Mouse (Mus musculus) intestine, postnatal 0 days (tissue): Measurements from ENCODE around the gene Tulp2. TPM values are rescaled to one million over a fixed set of nuclear protein-coding genes. Genes with fewer than 3 reads are reported as not detected.
A peak's percentile ranks its signal among the peaks of the same experiment; 100 is the strongest.
"Not testable (repeated sequence)": the region's sequence is repeated elsewhere in the genome, so short reads cannot be mapped to it uniquely, and the experiment has no call there.

ENCODE experiments used
- ATAC-seq: fragments of 200-750 bp; cut with Nextera tagmentation; 2 replicates; pipeline ENCODE4 v1.8.0; 2017; ENCODE audit warnings: mild to moderate bottlenecking, moderate TSS enrichment, moderate library complexity
- H3K27ac ChIP-seq: fragments of 300-500 bp; sonication (generic); 2 replicates; pipeline ENCODE4 v1.5.1; 2014; ENCODE audit warnings: mild to moderate bottlenecking, low read depth, low read length, moderate library complexity
- H3K27me3 ChIP-seq: fragments of 300-500 bp; sonication (generic); replicated peaks from 2 replicates; pipeline ENCODE4 v1.6.1; 2014; ENCODE audit warnings: low read length, mixed read lengths; ENCODE audit not compliant: control insufficient read depth, insufficient read depth
- H3K36me3 ChIP-seq: fragments of 300-500 bp; sonication (generic); 2 replicates; pipeline ENCODE4 v1.6.1; 2014; ENCODE audit warnings: mild to moderate bottlenecking, moderate library complexity; ENCODE audit not compliant: control insufficient read depth, insufficient read depth
- H3K4me1 ChIP-seq: fragments of 300-500 bp; sonication (generic); replicated peaks from 2 replicates; pipeline ENCODE4 v1.6.1; 2014; ENCODE audit warnings: antibody characterized with exemption, low read length, mixed read lengths; ENCODE audit not compliant: control insufficient read depth, insufficient read depth
- H3K4me2 ChIP-seq: fragments of 300-500 bp; sonication (generic); replicated peaks from 2 replicates; pipeline ENCODE4 v1.6.1; 2014; ENCODE audit warnings: low read depth, mild to moderate bottlenecking, moderate library complexity
- H3K4me3 ChIP-seq: fragments of 300-500 bp; sonication (generic); 2 replicates; pipeline ENCODE4 v1.5.1; 2014; ENCODE audit warnings: low read depth, low read length
- H3K9ac ChIP-seq: fragments of 300-500 bp; sonication (generic); 2 replicates; pipeline ENCODE4 v1.6.1; 2014; ENCODE audit warnings: mild to moderate bottlenecking, low read depth, low read length
- H3K9me3 ChIP-seq: fragments of 300-500 bp; sonication (generic); 2 replicates; pipeline ENCODE4 v1.6.1; 2016; ENCODE audit warnings: mixed run types; ENCODE audit not compliant: control insufficient read depth
- CTCF ChIP-seq: sonication (generic); IDR thresholded peaks from 2 replicates; pipeline ENCODE4 v1.5.1; 2016; ENCODE audit warnings: low read depth, mild to moderate bottlenecking, control low read depth, antibody characterized with exemption, moderate library complexity
- WGBS: fragments of 180-500 bp; shearing (Covaris S2); extraction: QIAGEN DNeasy Blood & Tissue Kit; methylation state at CpG from one replicate; pipeline ENCODE4 v1.1.7; 2014; 5-methylcytosine and 5-hydroxymethylcytosine counted together
- polyA plus RNA-seq: library from polyadenylated mRNA; unstranded; fragments of >200 nt; fragmentation: Nextera tagmentation; extraction: Ambion mirVana; gene quantifications from 2 replicates; pipeline ENCODE4 v1.2.1, GENCODE M21; 2015

The Tulp2 gene
- polyA plus RNA-seq, 1 experiment from 2014 or later = 0.78 TPM

DNA sequence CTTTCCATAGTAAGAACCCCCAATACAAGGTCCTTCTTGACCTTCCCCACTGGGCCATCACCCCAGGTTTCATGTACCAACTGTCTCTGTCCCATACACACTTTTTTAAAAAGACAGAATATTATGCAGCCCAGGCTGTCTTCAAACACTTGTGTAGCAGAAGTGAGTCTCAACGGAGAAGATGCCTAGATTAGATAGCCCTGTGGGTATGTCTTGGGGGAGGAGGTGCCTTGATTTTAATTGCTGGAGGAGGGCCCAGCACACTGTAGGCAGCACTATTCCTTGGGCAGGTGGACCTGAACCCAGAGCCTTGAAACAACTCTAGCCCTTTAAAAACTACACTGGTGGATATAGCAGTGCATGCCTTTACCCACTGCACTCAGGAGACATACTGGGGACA lies 489 bp downstream of the Tulp2 start:
- Histone ChIP-seq H3K4me3 (no peak overlapping the region), H3K4me2 (no peak overlapping the region), H3K27ac (no peak overlapping the region), H3K27me3 (no peaks in the 10 kb centered on the region), H3K4me1 (no peaks in the 10 kb centered on the region), H3K9me3 (no peaks in the 10 kb centered on the region), H3K36me3 (no peaks in the 10 kb centered on the region), H3K9ac (no peak overlapping the region)
- 54% methylated on average over 1 of the region's 1 CpGs for WGBS
- TF ChIP-seq CTCF = no peak
- ATAC-seq = no peak

DNA sequence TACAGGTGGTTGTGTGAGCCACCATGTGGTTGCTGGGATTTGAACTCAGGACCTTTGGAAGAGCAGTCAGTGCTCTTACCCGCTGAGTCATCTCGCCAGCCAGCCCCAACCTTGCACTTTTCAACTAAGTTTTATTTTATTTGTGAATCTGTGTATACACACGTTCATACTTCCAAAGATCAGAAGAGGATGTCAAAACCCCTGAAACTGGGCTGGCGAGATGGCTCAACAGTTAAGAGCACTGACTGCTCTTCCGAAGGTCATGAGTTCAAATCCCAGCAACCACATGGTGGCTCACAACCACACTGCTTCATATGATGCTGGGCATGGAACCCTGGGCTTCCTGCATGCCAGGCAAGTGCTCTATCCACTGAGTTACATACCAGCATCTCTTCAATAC lies 3.3 kb downstream of the Tulp2 start:
- not testable (repeated sequence) for H3K9me3 ChIP-seq, ATAC-seq, H3K4me1 ChIP-seq, H3K36me3 ChIP-seq, H3K27ac ChIP-seq, H3K27me3 ChIP-seq, H3K9ac ChIP-seq, H3K4me2 ChIP-seq, H3K4me3 ChIP-seq
- 93% methylated on average over 5 of the region's 5 CpGs for WGBS

DNA sequence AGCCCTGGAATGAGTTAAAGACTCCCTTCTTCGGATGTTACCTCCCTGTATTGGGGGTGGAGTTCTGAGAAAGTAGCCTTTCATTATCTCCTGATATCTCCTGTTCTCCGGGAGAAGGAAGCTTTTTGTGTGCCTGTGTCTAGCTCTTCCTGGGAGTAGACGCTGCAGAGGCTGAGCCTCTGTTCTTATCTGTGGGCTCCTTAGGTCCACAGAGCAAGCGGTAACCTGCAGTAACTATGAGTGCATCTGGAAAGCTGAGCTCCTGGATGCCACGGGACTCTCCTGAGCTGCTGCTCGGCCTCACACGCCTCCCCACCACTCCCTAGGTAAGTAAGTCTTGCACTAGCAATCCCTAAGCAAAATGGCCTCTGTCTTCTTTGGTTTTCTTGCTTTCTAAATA lies 4.5 kb downstream of the Tulp2 start:
- Histone ChIP-seq H3K4me1 (no peaks in the 10 kb centered on the region), H3K4me2 (no peak overlapping the region), H3K9me3 (no peaks in the 10 kb centered on the region), H3K36me3 (no peaks in the 10 kb centered on the region), H3K27me3 (no peaks in the 10 kb centered on the region), H3K9ac (no peak overlapping the region), H3K27ac (no peak overlapping the region), H3K4me3 (no peak overlapping the region)
- no peak for ATAC-seq
- no peak for TF ChIP-seq CTCF
- 45% methylated on average over 7 of the region's 7 CpGs for WGBS

DNA sequence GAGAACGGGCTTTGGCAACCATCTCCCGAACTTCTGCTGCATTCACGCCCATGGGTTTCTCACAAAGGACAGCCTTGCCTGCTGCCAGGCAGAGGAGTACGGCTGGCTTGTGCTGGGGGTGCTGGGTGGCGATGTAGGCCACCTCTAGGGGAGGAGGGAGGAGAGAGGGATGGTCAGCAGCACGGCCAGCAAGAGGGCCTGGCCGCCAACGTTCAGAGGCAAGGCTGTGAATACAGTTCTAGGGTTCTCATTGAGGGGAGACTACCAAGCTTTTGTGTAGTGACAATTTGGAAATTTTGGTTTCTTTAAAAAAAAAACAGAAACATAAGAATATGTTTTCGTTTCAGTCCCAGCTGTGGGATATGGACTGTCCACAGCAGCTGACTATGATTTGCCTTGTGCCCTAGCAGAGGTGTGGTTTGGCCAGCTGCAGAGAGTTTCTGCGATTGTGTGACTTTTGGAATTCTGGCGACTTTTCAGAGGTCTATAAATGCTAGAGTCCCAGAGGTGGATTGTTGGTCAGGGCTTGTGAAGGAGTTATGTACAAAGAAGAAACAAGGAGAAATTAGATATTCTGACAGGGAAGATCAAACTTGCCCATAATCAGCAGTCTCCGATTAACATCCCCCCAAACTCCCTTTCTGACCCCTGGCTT lies 5.2 kb downstream of the Tulp2 start, which contains the start of gene Gm45808:
Gene Gm45808, minus strand, starts transcription at position 51 of the 655 bp plus-strand sequence.
- H3K9ac ChIP-seq = no peak within 1 kb of the TSS
- TF ChIP-seq CTCF = no peak
- no peaks in the 10 kb centered on the region for H3K36me3 ChIP-seq
- no peaks in the 10 kb centered on the region for H3K27me3 ChIP-seq
- H3K27ac ChIP-seq = no peak within 1 kb of the TSS
- H3K4me3 ChIP-seq = no peak within 1 kb of the TSS
- H3K4me2 ChIP-seq = no peak within 1 kb of the TSS
- no peaks in the 10 kb centered on the region for H3K4me1 ChIP-seq
- H3K9me3 ChIP-seq = no peaks in the 10 kb centered on the region
- ATAC-seq = no peak
- WGBS = 79% methylated on average over 12 of the region's 12 CpGs

DNA sequence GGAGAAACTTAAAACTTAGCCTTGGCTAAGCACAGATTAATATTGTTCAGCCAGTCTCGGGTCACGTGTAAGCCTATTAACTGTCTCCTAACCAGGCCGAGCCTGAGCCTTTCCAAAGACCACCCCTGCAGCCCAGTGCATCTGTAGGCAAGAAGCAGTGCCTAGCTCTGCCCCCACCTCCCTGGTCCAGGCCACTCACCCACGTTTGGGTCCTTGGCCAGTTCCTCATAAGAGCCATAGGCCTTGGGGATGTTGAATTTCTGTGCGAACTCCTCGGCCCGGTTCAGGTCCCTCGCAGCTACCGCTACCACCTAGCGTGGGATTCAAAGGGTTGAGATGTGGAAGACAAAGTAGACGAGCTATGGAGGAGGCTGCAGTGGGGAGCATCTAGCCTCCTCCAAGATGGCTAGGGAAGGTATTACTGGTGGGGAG lies 6.2 kb downstream of the Tulp2 start:
- 0 out of 2 replicates have a peak, but pooled peaks have one; percentile 4 for ATAC-seq
- Histone ChIP-seq H3K4me2 (peak overlapping the region; percentile 71), H3K27ac (no peak overlapping the region), H3K27me3 (no peaks in the 10 kb centered on the region), H3K9ac (no peak overlapping the region), H3K4me1 (no peaks in the 10 kb centered on the region), H3K9me3 (no peaks in the 10 kb centered on the region), H3K36me3 (peaks cover 6% of the 10 kb centered on the region; the same call in 1 of the 2 replicates), H3K4me3 (peak overlapping the region; percentile 39; the same call in 1 of the 2 replicates)
- no peak for TF ChIP-seq CTCF
- 69% methylated on average over 11 of the region's 11 CpGs for WGBS

DNA sequence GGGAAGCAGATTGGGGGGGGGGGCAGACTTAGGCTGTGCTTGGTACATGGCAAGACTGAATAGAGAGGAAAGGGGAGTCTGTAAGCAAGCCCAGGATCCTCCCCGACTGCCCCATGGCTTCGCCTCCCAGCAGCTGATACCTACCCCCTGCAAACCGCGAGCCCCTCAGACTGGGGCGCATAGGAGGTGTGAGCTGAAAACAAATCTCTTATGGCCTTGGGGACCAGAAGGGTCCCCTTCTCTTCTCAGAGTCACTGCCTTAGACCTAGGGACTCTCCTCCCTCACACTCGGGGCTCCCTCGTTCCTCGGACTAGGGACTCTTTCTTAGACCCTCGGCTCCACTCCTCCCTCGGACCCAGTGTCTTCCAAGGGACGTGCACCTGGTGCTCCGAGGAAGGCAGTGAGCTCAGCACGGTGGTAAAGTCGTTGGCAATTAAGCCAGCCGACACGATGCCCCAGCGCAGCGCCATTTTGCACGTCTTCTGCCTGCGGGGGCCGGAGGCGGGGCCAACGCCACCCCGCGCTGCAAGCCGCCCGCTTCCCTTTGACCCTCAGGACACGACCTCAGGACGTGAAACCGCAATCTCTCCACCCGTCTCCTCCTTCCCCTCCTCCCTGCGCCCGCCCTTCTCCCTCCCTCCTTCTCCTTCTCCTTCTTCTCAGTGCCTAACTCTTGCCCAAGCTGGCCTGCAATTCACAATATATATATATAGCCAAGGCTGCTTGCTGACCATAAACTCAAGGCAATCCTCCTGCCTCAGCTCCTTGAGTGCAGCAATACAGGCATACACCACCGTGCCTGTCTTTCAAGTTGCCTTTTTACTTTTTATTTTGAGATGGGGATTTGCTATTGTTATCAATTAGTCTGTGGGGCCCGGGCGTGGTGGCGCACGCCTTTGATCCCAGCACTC lies 6.9 kb downstream of the Tulp2 start, which contains the start of gene Dhdh:
Gene Dhdh, minus strand, starts transcription at position 513 of the 912 bp plus-strand sequence.
- Histone ChIP-seq H3K4me1 (no peaks in the 10 kb centered on the region), H3K9me3 (no peaks in the 10 kb centered on the region), H3K27ac (no peak within 1 kb of the TSS), H3K4me2 (peak within 1 kb of the TSS; percentile 71), H3K36me3 (peaks cover 13% of the 10 kb centered on the region; the same call in 1 of the 2 replicates), H3K4me3 (peak within 1 kb of the TSS; percentile 39), H3K9ac (peak within 1 kb of the TSS; percentile 38; the same call in 1 of the 2 replicates), H3K27me3 (no peaks in the 10 kb centered on the region)
- WGBS = 14% methylated on average over 36 of the region's 38 CpGs
- TF ChIP-seq CTCF = no peak
- peak; percentile 50; the same call in 1 of the 2 replicates for ATAC-seq
